Mouse (Mus musculus) layer of hippocampus, postnatal 14 days (tissue): ENCODE results near the gene Slc22a21. TPM values are rescaled to one million over a fixed set of nuclear protein-coding genes. Genes with fewer than 3 reads are reported as not detected.
"Not testable (repeated sequence)": the region's sequence is repeated elsewhere in the genome, so short reads cannot be mapped to it uniquely, and the experiment has no call there.

Experiments
- DNase-seq, 2 experiments: peaks; one replicate each; pipeline ENCODE4 v3.0.0; 2021 to 2022; ENCODE audit warnings: low spot score in 2 of 2, mixed read lengths in 1 of 2
- long read RNA-seq, 2 experiments: library from polyadenylated mRNA; stranded (forward); transcript quantifications; one replicate each; pipeline ENCODE4 v2.0.0; 2021
- total RNA-seq, 2 experiments: library from RNA; stranded (reverse); gene quantifications; 2 replicates each; pipeline ENCODE4 v1.2.3; 2021

Slc22a21 gene
- 1 to 10 TPM; 2.9 to 4.2 TPM for total RNA-seq
- long read RNA-seq, experiment 1, transcript Slc22a21-201 (10 exons, 3,461 nt) = major isoform, 5 of 7 reads
- long read RNA-seq, experiment 1, partial matches to known transcripts = 1 of 7 reads
- long read RNA-seq, experiment 1, other reads (novel, unspliced or antisense) = 1 of 7 reads
- long read RNA-seq, experiment 2, partial matches to known transcripts = 0 of 2 reads
- long read RNA-seq, experiment 2, other reads (novel, unspliced or antisense) = 2 of 2 reads

- DNase-seq = peak; percentile 45 to 47
Observed at GRCm38 (mm10) chr11:53979788-53980621, at the start of gene Slc22a21. Gene Slc22a21 (minus strand): TSS chr11:53980332.

- DNase-seq = no peak
Observed at GRCm38 (mm10) chr11:54028997-54029396, 48.9 kb upstream of the Slc22a21 start.

- peak; percentile 57 to 60 for DNase-seq
Observed at GRCm38 (mm10) chr11:54028044-54028951, 48.2 kb upstream of the Slc22a21 start, which contains the start of gene Slc22a4. Gene Slc22a4 (minus strand): TSS chr11:54028090.

GRCm38 (mm10) chr11:54027131-54028043, 47.3 kb upstream of the Slc22a21 start:
- no peak for DNase-seq

GRCm38 (mm10) chr11:54026491-54027041, 46.4 kb upstream of the Slc22a21 start:
- no peak for DNase-seq

- no peak for DNase-seq
Observed at GRCm38 (mm10) chr11:54021396-54022093, 41.4 kb upstream of the Slc22a21 start.

GRCm38 (mm10) chr11:54018893-54019732, 39.0 kb upstream of the Slc22a21 start:
- DNase-seq = no peak

- no peak for DNase-seq
Observed at GRCm38 (mm10) chr11:54017596-54017995, 37.5 kb upstream of the Slc22a21 start.

- no peak for DNase-seq
Observed at GRCm38 (mm10) chr11:54016051-54016450, 35.9 kb upstream of the Slc22a21 start.

- DNase-seq = no peak
Observed at GRCm38 (mm10) chr11:54012961-54013360, 32.8 kb upstream of the Slc22a21 start.

GRCm38 (mm10) chr11:54011255-54011654, 31.1 kb upstream of the Slc22a21 start:
- DNase-seq = no peak

- no peak for DNase-seq
Observed at GRCm38 (mm10) chr11:54008416-54008920, 28.3 kb upstream of the Slc22a21 start.

GRCm38 (mm10) chr11:54007717-54008116, 27.6 kb upstream of the Slc22a21 start:
- no peak for DNase-seq

GRCm38 (mm10) chr11:54006901-54007300, 26.8 kb upstream of the Slc22a21 start:
- peak in 1 of 2 experiments; percentile 30 for DNase-seq

- DNase-seq = not testable (repeated sequence)
Observed at GRCm38 (mm10) chr11:54006362-54006761, 26.2 kb upstream of the Slc22a21 start.

GRCm38 (mm10) chr11:54004734-54005133, 24.6 kb upstream of the Slc22a21 start:
- DNase-seq = no peak

GRCm38 (mm10) chr11:54004221-54004620, 24.1 kb upstream of the Slc22a21 start:
- no peak for DNase-seq
